Mouse (Mus musculus) lung, postnatal 0 days (tissue): ENCODE data around the gene Clock.

ENCODE experiments used
- CTCF ChIP-seq: IDR thresholded peaks from 2 replicates; pipeline ENCODE4 v1.5.1; 2016; ENCODE audit warnings: antibody characterized with exemption, mild to moderate bottlenecking
- EP300 ChIP-seq: IDR thresholded peaks from 2 replicates; pipeline ENCODE4 v1.6.1; 2016; ENCODE audit warnings: antibody characterized with exemption, mild to moderate bottlenecking, control low read depth

DNA sequence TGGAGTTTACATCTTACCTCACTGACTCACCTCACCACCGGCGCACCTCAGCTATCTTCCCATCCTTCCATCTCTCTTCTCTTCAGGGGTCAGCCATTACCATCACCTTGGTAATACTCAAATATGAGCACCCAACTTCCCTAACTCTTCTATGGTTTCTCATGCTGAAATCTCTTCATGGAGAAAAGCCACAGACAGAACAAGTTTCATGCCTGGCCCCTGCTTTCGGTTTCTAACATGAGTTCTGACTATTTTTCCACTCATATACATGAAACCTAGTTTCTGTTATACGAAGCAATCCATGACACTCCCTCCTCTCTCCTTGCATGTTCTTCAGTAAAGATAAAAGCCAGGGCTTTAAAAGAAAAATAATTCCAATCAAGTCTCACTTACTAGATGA lies 60.7 kb downstream of the Clock start:
- TF ChIP-seq CTCF (no peak), EP300 (no peak)
